Mouse (Mus musculus) hindbrain, embryonic 14.5 days (tissue): ENCODE results near the gene Hist1h4f. TPM values are rescaled to one million over a fixed set of nuclear protein-coding genes. Genes with fewer than 3 reads are reported as not detected.
"Not testable (repeated sequence)": the region's sequence is repeated elsewhere in the genome, so short reads cannot be mapped to it uniquely, and the experiment has no call there.

ENCODE experiments used
- ATAC-seq: fragments of 200-750 bp; cut with Nextera tagmentation; 2 replicates; pipeline ENCODE4 v1.8.0; 2017; ENCODE audit warnings: moderate number of reproducible peaks, mild to moderate bottlenecking, moderate TSS enrichment, moderate library complexity; ENCODE audit not compliant: low FRiP score
- DNase-seq: peaks from one replicate; pipeline ENCODE4 v3.0.0-alpha.2; 2015; ENCODE audit warnings: low spot score
- H3K27ac ChIP-seq: fragments of 300-500 bp; sonication (generic); 2 replicates; pipeline ENCODE4 v1.5.1; 2014; ENCODE audit warnings: mild to moderate bottlenecking, moderate library complexity
- H3K27me3 ChIP-seq: fragments of 300-500 bp; sonication (generic); 2 replicates; pipeline ENCODE4 v1.6.1; 2014; ENCODE audit warnings: mild to moderate bottlenecking, low read length, mixed read lengths; ENCODE audit not compliant: control insufficient read depth, insufficient read depth
- H3K36me3 ChIP-seq: fragments of 300-500 bp; sonication (generic); replicated peaks from 2 replicates; pipeline ENCODE4 v1.6.1; 2014; ENCODE audit not compliant: control insufficient read depth, insufficient read depth
- H3K4me1 ChIP-seq: fragments of 300-500 bp; sonication (generic); replicated peaks from 2 replicates; pipeline ENCODE4 v1.6.1; 2014; ENCODE audit warnings: antibody characterized with exemption, low read length, mixed read lengths; ENCODE audit not compliant: control insufficient read depth, insufficient read depth
- H3K4me2 ChIP-seq: fragments of 300-500 bp; sonication (generic); replicated peaks from 2 replicates; pipeline ENCODE4 v1.6.1; 2014; ENCODE audit warnings: mild to moderate bottlenecking, moderate library complexity
- H3K4me3 ChIP-seq: fragments of 300-500 bp; sonication (generic); replicated peaks from 2 replicates; pipeline ENCODE4 v1.5.1; 2014; ENCODE audit warnings: mild to moderate bottlenecking, low read length
- H3K9ac ChIP-seq: fragments of 300-500 bp; sonication (generic); 2 replicates; pipeline ENCODE4 v1.6.1; 2014
- H3K9me3 ChIP-seq: fragments of 300-500 bp; sonication (generic); 2 replicates; pipeline ENCODE4 v1.6.1; 2016; ENCODE audit warnings: low read length; ENCODE audit not compliant: control insufficient read depth
- WGBS: fragments of 180-500 bp; shearing (Covaris S2); extraction: QIAGEN DNeasy Blood & Tissue Kit; methylation state at CpG from one replicate; pipeline ENCODE4 v1.1.7; 2014; 5-methylcytosine and 5-hydroxymethylcytosine counted together
- polyA plus RNA-seq: library from polyadenylated mRNA; unstranded; fragments of >200 nt; fragmentation: Nextera tagmentation; extraction: Ambion mirVana; gene quantifications from 2 replicates; pipeline ENCODE4 v1.2.1, GENCODE M21; 2014

Gene Hist1h4f
- polyA plus RNA-seq, 1 experiment from 2014 or later: not detected

DNA sequence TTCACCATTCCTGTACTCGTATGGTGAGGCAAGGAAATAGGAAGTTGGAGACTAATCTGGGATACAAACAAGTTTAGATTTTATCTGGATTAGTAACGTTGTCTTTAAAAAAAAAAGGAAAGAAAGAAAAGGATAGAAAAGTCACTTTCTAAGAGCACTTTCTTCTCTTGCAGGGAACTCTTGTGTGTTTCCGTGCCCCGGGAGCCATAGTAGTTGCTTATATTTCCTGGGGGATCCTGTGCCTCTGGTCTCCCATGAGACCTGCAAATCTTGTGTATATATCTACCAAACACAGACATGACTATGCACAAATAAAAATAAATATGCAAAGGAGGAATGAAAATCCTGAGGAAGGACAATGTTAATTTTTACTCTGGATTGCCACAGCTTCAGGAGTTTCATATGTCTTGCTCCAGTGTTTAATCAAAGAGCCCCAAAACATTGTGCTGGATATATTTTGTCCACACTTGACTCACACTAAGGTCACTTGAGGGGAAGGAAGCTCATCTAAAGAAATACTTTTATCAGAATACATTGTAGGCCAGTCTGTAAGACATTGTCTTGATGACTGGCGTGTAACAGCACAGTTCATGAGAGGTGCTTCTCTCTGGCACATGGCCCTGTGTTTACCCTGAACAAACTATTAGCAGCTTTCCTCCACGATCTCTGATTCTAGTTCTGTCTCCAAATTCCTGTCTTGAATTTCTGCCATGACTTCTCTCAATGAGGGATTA, 25.6 kb upstream of the Hist1h4f start:
- WGBS: 56% methylated on average over 6 of the region's 6 CpGs
- Histone ChIP-seq H3K4me3 (peak overlapping the region; percentile 35; the same call in 1 of the 2 replicates), H3K9ac (0 out of 2 replicates have a peak overlapping the region, but pooled peaks have one; percentile 71), H3K9me3 (no peaks in the 10 kb centered on the region), H3K27me3 (no peaks in the 10 kb centered on the region), H3K36me3 (no peaks in the 10 kb centered on the region), H3K4me2 (peak overlapping the region; percentile 67), H3K4me1 (peaks cover 30% of the 10 kb centered on the region), H3K27ac (no peak overlapping the region)
- no peak for ATAC-seq
- DNase-seq: no peak

DNA sequence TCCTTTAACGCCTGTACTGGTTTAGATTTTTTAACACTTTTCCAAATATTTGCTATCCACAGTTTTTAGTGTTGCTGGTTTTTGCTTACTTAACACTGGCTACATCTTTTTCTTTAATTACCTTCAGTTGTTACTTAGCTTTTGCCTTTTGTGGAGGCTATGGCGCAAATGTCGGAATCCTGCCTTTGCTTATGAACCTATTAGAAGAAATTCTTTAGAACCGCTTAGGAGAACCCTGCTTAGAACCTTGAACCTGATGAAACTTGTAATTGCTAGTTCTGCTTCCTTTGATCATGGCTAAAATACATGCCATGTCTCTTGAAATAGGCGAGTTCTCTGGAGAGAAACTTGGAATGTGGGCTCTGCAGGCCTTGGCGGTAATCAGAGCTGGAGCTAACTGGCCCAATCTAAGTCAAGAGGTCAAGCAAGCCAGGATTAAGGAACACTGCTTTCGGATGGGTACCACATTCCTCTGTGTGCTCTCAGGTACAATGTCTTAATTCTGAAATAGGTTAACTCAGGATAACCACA, 25.0 kb upstream of the Hist1h4f start:
- no peak for ATAC-seq
- WGBS: 6% methylated on average over 7 of the region's 7 CpGs
- DNase-seq: no peak
- Histone ChIP-seq H3K36me3 (no peaks in the 10 kb centered on the region), H3K4me1 (peaks cover 29% of the 10 kb centered on the region), H3K27ac (peak overlapping the region; percentile 67), H3K27me3 (no peaks in the 10 kb centered on the region), H3K9ac (peak overlapping the region; percentile 71), H3K4me2 (peak overlapping the region; percentile 67), H3K9me3 (no peaks in the 10 kb centered on the region), H3K4me3 (peak overlapping the region; percentile 35)

DNA sequence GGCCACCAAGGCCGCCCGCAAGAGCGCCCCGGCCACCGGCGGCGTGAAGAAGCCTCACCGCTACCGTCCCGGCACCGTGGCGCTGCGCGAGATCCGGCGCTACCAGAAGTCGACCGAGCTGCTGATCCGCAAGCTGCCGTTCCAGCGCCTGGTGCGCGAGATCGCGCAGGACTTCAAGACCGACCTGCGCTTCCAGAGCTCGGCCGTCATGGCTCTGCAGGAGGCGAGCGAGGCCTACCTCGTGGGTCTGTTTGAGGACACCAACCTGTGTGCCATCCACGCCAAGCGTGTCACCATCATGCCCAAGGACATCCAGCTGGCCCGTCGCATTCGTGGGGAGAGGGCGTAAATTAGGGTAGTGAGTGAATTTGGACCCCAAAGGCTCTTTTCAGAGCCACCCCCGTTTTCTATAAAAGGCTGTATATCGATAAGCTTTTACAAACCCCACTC, 24.4 kb upstream of the Hist1h4f start:
- peaks cover 29% of the 10 kb centered on the region for H3K4me1 ChIP-seq
- H3K4me3 ChIP-seq: peak overlapping the region; percentile 35
- ATAC-seq, H3K36me3 ChIP-seq, H3K9me3 ChIP-seq, DNase-seq, H3K27me3 ChIP-seq: not testable (repeated sequence)
- H3K27ac ChIP-seq: peak overlapping the region; percentile 67
- H3K4me2 ChIP-seq: peak overlapping the region; percentile 67
- peak overlapping the region; percentile 71 for H3K9ac ChIP-seq
- under 1% methylated on average over 8 of the region's 40 CpGs for WGBS

DNA sequence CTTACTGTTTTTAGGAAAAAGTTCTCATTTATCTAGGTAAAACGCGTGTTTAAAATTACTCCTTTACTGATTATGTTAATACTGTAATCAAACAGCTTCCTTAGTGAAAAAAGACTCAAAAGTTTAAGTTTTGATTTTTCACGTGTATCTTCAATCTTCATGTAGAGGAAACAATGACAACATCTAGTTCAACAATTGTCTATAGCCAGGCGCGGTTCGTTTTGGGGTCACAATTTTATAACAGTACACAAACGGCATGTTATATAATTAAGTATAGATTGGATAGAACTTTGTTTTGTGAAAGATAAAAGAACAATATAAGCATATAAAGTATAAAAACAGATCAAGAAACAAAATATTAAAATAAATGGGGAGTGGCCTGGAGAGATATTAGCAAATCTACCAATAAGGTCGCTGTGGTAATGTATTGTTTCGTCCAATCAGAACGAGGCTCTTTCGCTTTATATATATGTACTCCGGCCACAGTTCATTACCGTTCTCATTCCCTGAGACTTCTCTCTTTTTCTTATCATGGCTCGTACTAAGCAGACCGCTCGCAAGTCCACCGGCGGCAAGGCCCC, 23.9 kb upstream of the Hist1h4f start, which contains the start of gene Hist1h3d:
Hist1h3d (plus strand) TSS at position 493 of the 581 bp plus-strand sequence.
- under 1% methylated on average over 18 of the region's 18 CpGs for whole genome bisulfite sequencing
- DNase-seq: peak; percentile 87
- H3K36me3 ChIP-seq: no peaks in the 10 kb centered on the region
- no peaks in the 10 kb centered on the region for H3K9me3 ChIP-seq
- no peaks in the 10 kb centered on the region for H3K27me3 ChIP-seq
- H3K4me2 ChIP-seq: peak within 1 kb of the TSS; percentile 67
- peak within 1 kb of the TSS; percentile 71 for H3K9ac ChIP-seq
- H3K4me3 ChIP-seq: peak within 1 kb of the TSS; percentile 35
- peak; percentile 62 for ATAC-seq
- H3K4me1 ChIP-seq: peaks cover 31% of the 10 kb centered on the region
- peak within 1 kb of the TSS; percentile 87 for H3K27ac ChIP-seq

DNA sequence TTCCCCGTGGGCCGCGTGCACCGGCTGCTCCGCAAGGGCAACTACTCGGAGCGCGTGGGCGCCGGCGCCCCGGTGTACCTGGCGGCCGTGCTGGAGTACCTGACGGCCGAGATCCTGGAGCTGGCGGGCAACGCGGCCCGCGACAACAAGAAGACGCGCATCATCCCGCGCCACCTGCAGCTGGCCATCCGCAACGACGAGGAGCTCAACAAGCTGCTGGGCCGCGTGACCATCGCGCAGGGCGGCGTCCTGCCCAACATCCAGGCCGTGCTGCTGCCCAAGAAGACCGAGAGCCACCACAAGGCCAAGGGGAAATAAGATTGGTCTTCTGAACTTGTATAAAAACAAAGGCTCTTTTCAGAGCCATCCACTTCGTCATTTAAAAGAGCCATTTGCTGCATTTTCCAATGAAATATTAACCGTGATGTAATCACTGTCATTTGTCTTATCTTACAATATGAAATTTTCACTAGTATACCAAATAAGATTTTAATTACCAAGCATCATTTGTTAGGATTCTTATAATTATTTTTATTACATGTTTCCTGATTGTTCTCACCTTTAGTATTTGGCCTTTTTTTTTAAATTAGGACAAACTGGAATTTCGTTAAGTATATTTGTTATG, 23.2 kb upstream of the Hist1h4f start:
- peak; percentile 37 for DNase-seq
- H3K36me3 ChIP-seq, H3K9ac ChIP-seq, H3K9me3 ChIP-seq, ATAC-seq, H3K27me3 ChIP-seq: not testable (repeated sequence)
- peak overlapping the region; percentile 67 for H3K4me2 ChIP-seq
- H3K27ac ChIP-seq: peak overlapping the region; percentile 87
- WGBS: under 1% methylated on average over 6 of the region's 39 CpGs
- peak overlapping the region; percentile 35 for H3K4me3 ChIP-seq
- H3K4me1 ChIP-seq: peaks cover 36% of the 10 kb centered on the region

DNA sequence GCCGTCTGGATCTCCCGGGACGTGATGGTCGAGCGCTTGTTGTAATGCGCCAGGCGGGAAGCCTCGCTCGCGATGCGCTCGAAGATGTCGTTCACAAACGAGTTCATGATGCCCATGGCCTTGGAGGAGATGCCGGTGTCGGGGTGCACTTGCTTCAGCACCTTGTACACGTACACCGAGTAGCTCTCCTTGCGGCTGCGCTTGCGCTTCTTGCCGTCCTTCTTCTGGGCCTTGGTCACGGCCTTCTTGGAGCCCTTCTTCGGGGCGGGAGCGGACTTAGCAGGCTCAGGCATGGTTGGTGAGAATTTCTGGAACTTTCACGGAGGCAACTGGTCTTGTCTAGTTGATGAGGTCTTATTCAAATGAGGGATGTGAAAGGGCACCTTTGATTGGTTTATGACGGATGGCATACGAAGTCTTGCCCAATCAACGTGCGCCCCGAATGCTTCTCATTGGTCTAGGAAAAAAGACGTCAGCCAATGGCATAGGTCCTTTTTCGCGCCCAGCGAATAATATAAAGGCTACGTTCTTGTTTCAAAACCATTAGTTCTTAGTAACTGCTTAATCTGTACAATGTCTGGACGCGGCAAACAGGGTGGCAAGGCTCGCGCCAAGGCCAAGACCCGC, 22.6 kb upstream of the Hist1h4f start, which contains the start of the genes Hist1h2bf and Hist1h2ad:
Hist1h2bf (minus strand) TSS at position 299 of the 627 bp plus-strand sequence.
Hist1h2ad (plus strand) TSS at position 484 of the 627 bp plus-strand sequence.
- Histone ChIP-seq H3K4me1 (peaks cover 36% of the 10 kb centered on the region), H3K4me3 (peak within 1 kb of the TSS; percentile 35), H3K4me2 (peak within 1 kb of the TSS; percentile 67), H3K9ac (peak within 1 kb of the TSS; percentile 28), H3K27ac (peak within 1 kb of the TSS; percentile 87)
- H3K9me3 ChIP-seq, H3K36me3 ChIP-seq, H3K27me3 ChIP-seq: not testable (repeated sequence)
- peak; percentile 93 for ATAC-seq
- under 1% methylated on average over 24 of the region's 42 CpGs for WGBS
- DNase-seq: peak; percentile 96

DNA sequence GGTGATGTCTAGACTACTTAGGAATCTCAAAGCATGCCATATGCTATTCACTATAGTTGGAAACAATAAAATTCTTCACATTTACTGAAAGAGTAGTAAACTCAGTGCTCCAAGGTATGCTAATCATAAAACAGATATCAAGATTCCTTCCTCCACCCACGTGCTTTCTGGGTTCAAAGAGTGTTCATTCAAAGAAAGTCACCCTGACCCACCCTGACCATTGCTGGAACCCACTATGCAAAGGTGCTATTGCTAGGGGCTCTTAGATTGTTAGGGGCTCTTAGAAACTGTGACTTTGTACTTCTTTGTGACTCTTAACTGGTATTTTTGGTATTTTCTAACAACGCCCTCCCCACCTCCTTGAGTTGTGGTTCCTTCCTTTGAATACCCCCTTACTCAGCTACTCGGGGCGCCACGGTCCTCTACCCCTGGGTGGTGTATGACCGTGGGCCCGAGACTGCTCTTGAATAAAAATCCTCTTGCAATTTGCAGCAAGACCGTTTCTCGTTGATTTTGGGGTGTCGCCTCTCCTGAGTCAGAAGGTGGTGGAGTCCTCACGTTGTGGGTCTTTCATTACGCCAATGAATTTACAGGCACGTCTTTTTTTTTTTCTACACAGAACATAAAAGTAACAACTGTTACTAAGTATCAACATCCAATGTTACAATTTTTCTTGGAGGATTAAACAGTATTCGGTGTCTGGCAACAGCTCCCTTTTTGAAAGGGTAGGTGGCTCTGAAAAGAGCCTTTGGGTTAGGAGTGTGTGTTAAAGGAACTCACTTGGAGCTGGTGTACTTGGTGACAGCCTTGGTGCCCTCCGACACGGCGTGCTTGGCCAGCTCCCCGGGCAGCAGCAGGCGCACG, 21.8 kb upstream of the Hist1h4f start:
- H3K36me3 ChIP-seq, ATAC-seq, DNase-seq, H3K9me3 ChIP-seq, H3K27me3 ChIP-seq: not testable (repeated sequence)
- peak overlapping the region; percentile 35 for H3K4me3 ChIP-seq
- peak overlapping the region; percentile 28 for H3K9ac ChIP-seq
- peak overlapping the region; percentile 67 for H3K4me2 ChIP-seq
- H3K27ac ChIP-seq: peak overlapping the region; percentile 85
- H3K4me1 ChIP-seq: peaks cover 36% of the 10 kb centered on the region
- WGBS: 8% methylated on average over 18 of the region's 20 CpGs
